Comparison of ENCODE assay signal across 9 mouse cellular contexts in genomic region chr17:26781610-26782043, GRCm38 (mm10). TPM values are rescaled to one million over a fixed set of nuclear protein-coding genes. Genes with fewer than 3 reads are reported as not detected.
DNase-seq lines count a peak whose midpoint lies in the region; ATAC-seq and TF ChIP-seq lines count a peak whose summit lies in the region.
"Had no signal": no experiment of that assay in that cellular context is flagged by ENCODE, and none has a peak within 500 bp of the region (broad histone marks: within the 10 kb centered on the region; RNA-seq: fewer than 3 reads in every experiment).

No protein-coding gene starts in this region.

- H3K36me3 ChIP-seq in heart, embryonic 15.5 days: peaks cover 29% of the 10 kb centered on the region
- peaks cover under 1% of the 10 kb centered on the region; the same call in 1 of the 2 replicates for H3K36me3 ChIP-seq in kidney, embryonic 16.5 days (ENCODE audit: insufficient read depth, low read length)
- H3K36me3 ChIP-seq in midbrain, embryonic 13.5 days: peaks cover 33% of the 10 kb centered on the region

- whole genome bisulfite sequencing in heart, embryonic 15.5 days: 20% methylated on average over 5 of the region's 5 CpGs
- WGBS in kidney, embryonic 16.5 days: 13% methylated on average over 5 of the region's 5 CpGs
- 26% methylated on average over 5 of the region's 5 CpGs for WGBS in midbrain, embryonic 13.5 days

- peak overlapping the region; percentile 82 for H3K27ac ChIP-seq in heart, embryonic 15.5 days
- H3K27ac ChIP-seq in embryonic fibroblast, embryonic 13.5 days (ENCODE audit: insufficient read depth, low read length): no peak overlapping the region
- peak overlapping the region; percentile 98 for H3K27ac ChIP-seq in kidney, embryonic 16.5 days (ENCODE audit: low read length)
- 0 out of 2 replicates have a peak overlapping the region, but pooled peaks have one; percentile 71 for H3K27ac ChIP-seq in midbrain, embryonic 13.5 days

- TF ChIP-seq POLR2A in embryonic fibroblast, embryonic 13.5 days (IDR thresholded peaks at IDR 0.05; ENCODE audit: low read depth, low read length): no peak

- H3K27me3 ChIP-seq in heart, embryonic 15.5 days: no peaks in the 10 kb centered on the region
- H3K27me3 ChIP-seq in kidney, embryonic 16.5 days (ENCODE audit: insufficient read depth, low read length): no peaks in the 10 kb centered on the region
- peaks cover 4% of the 10 kb centered on the region; the same call in 1 of the 2 replicates for H3K27me3 ChIP-seq in midbrain, embryonic 13.5 days
- H3K27me3 ChIP-seq: Patski had no signal

- peak overlapping the region; percentile 55 for H3K9ac ChIP-seq in heart, embryonic 15.5 days
- peak overlapping the region; percentile 85 for H3K9ac ChIP-seq in kidney, embryonic 16.5 days (replicated peaks; ENCODE audit: low read length)
- H3K9ac ChIP-seq in midbrain, embryonic 13.5 days (replicated peaks): peak overlapping the region; percentile 81

- H3K4me2 ChIP-seq in heart, embryonic 15.5 days: peak overlapping the region; percentile 77
- H3K4me2 ChIP-seq in kidney, embryonic 16.5 days (replicated peaks; ENCODE audit: low read depth, low read length): peak overlapping the region; percentile 70
- H3K4me2 ChIP-seq in midbrain, embryonic 13.5 days (replicated peaks): peak overlapping the region; percentile 84

- TF ChIP-seq CTCF in embryonic fibroblast, embryonic 13.5 days (IDR thresholded peaks at IDR 0.05; ENCODE audit: borderline replicate concordance, insufficient read depth, low read length): no peak

- H3K4me3 ChIP-seq in heart, embryonic 15.5 days: peak overlapping the region; percentile 60
- H3K4me3 ChIP-seq in embryonic fibroblast, embryonic 13.5 days (ENCODE audit: insufficient read depth, low read length): peak overlapping the region; percentile 80
- H3K4me3 ChIP-seq in kidney, embryonic 16.5 days (ENCODE audit: low read length): peak overlapping the region; percentile 82
- H3K4me3 ChIP-seq in midbrain, embryonic 13.5 days (replicated peaks): peak overlapping the region; percentile 82

- no peak for ATAC-seq in heart, embryonic 15.5 days (replicated peaks; ENCODE audit: insufficient number of reproducible peaks, insufficient read depth, low FRiP score, low read depth)
- ATAC-seq in kidney, embryonic 16.5 days (ENCODE audit: low FRiP score, low TSS enrichment): peak; percentile 68
- ATAC-seq in midbrain, embryonic 13.5 days: peak; percentile 53; the same call in 1 of the 2 replicates

- no peak for DNase-seq in heart, postnatal 10 days
- no peak for DNase-seq in cerebellum, adult 9-11 months
- no peak for DNase-seq in adrenal gland, postnatal 25 days
- no peak for DNase-seq in T-cell, adult 2 months (ENCODE audit: low spot score)

- H3K9me3 ChIP-seq in heart, embryonic 15.5 days (replicated peaks): no peaks in the 10 kb centered on the region
- H3K9me3 ChIP-seq in kidney, embryonic 16.5 days (ENCODE audit: low read length): no peaks in the 10 kb centered on the region
- no peaks in the 10 kb centered on the region for H3K9me3 ChIP-seq in midbrain, embryonic 13.5 days

- peaks cover 4% of the 10 kb centered on the region for H3K4me1 ChIP-seq in heart, embryonic 15.5 days (replicated peaks)
- peaks cover 2% of the 10 kb centered on the region for H3K4me1 ChIP-seq in embryonic fibroblast, embryonic 13.5 days (ENCODE audit: control insufficient read depth, insufficient read depth, low read length)
- H3K4me1 ChIP-seq in kidney, embryonic 16.5 days (ENCODE audit: insufficient read depth, low read length): peaks cover 8% of the 10 kb centered on the region
- H3K4me1 ChIP-seq in midbrain, embryonic 13.5 days (replicated peaks): peaks cover 13% of the 10 kb centered on the region

- intact Hi-C loops in heart, postnatal 10 days (cut with DNase I): loop anchor here (2.0 to 5.0 kb wide), 2 partner anchors 121 to 319 kb away; no protein-coding TSS in a partner anchor

RNA-seq across cellular contexts. Expression of gene Bnip1, which starts 0.8 kb away (rescaled TPM):
- polyA plus RNA-seq in heart, embryonic 15.5 days (2015; fragmentation: Nextera tagmentation; extraction: Ambion mirVana): 51.6 and 53.3 TPM in 2 replicates
- total RNA-seq in heart, postnatal 10 days (2021): 10 to 100 TPM; 35.7 to 38.2 TPM
- 22.8 and 22.9 TPM in 2 replicates for polyA plus RNA-seq in embryonic fibroblast, embryonic 13.5 days (2011; ENCODE audit: insufficient read length, low read depth, missing spikeins)
- polyA plus RNA-seq in kidney, embryonic 16.5 days (2015; fragmentation: Nextera tagmentation; extraction: Ambion mirVana): 53.1 and 57.4 TPM in 2 replicates
- polyA plus RNA-seq in midbrain, embryonic 13.5 days (2015; fragmentation: Nextera tagmentation; extraction: Ambion mirVana): 56.2 and 60.7 TPM in 2 replicates
- total RNA-seq in adrenal gland, postnatal 25 days (2021): 27.8 and 30.6 TPM in 2 replicates
